Mouse (Mus musculus) olfactory bulb, adult 2 months (tissue): ENCODE data around the gene Tom1l1.

Experiments used
- CTCF ChIP-seq: fragments of 200-500 bp; IDR thresholded peaks from 2 replicates; pipeline ENCODE4 v1.5.1; 2012; ENCODE audit warnings: low read depth, mild to moderate bottlenecking, low read length, moderate library complexity; ENCODE audit not compliant: insufficient read depth
- POLR2A ChIP-seq: fragments of 200-500 bp; IDR thresholded peaks from 2 replicates; pipeline ENCODE4 v1.6.1; 2012; ENCODE audit warnings: mild to moderate bottlenecking, low read depth, low read length, moderate library complexity; ENCODE audit not compliant: insufficient read depth

DNA sequence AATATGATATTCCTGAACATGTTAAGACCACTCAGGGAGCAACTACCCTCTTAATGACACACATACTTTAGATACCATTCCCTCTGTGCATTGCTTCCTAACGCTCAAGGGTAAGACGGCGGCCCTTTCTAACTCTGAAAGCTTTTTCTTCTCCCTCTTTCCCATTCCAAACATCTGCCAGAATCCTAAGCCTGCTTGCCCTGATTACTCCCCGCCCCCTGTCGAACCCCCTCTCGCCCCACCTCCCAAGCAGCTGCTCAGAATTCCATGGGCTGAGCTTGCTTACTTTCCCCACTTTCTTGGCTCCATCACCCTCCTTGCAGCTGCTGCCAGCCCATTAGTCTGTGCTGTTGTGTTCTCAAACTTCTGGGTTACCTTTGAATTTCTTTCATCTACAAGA is 23.0 kb downstream of the Tom1l1 start:
- TF ChIP-seq CTCF (no peak), POLR2A (no peak)
